Mouse (Mus musculus): Measurements from ENCODE around the gene Card9. TPM values are rescaled to one million over a fixed set of nuclear protein-coding genes. Genes with fewer than 3 reads are reported as not detected.

The Card9 gene
- total RNA-seq (2014; rRNA removed; ENCODE audit: low replicate concordance) = 1.5 TPM in 1 of 2 replicates, not detected in the other
- 0.18 and 0.31 TPM in 2 replicates for polyA plus RNA-seq (2015; fragmentation: Nextera tagmentation; extraction: Ambion mirVana)

DNA sequence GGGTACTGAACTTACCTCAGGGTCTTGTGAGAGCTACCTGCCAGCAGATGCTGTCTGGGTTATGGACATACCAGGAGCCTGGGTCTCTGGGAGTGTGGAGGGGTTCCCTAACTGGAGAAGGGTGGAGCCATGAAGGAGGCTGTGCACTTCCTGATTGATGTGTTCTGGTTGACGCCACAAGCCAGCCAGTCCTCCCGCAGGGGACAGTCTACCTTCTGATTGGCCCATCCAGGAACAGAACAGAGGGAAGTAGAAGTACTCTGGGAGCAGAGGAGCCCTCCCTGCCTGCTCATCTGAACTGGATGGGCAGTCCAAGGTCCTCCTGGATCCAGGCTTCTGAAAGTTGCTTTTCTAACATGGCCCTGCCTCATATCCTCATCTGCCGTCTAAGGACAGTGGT, at the start of gene Card9:
TSS of gene Card9 (minus strand) at position 147 of the 400 bp plus-strand sequence.
- Histone ChIP-seq H3K4me1 (ENCODE audit: control insufficient read depth, insufficient read depth) (peaks cover 12% of the 10 kb centered on the region), H3K27ac (ENCODE audit: low read depth) (peak within 1 kb of the TSS; percentile 22), H3K9me3 (replicated peaks; ENCODE audit: control insufficient read depth, low read length) (no peaks in the 10 kb centered on the region), H3K27me3 (ENCODE audit: control insufficient read depth, insufficient read depth, low read length) (no peaks in the 10 kb centered on the region), H3K4me2 (ENCODE audit: low read depth, low read length) (no peak within 1 kb of the TSS), H3K36me3 (replicated peaks; ENCODE audit: control insufficient read depth, insufficient read depth, low read length) (peaks cover 15% of the 10 kb centered on the region), H3K9ac (replicated peaks; ENCODE audit: low read depth, low read length) (no peak within 1 kb of the TSS), H3K4me3 (ENCODE audit: low read depth, low read length) (no peak within 1 kb of the TSS)
- TF ChIP-seq EP300 (IDR thresholded peaks at IDR 0.05; ENCODE audit: low read depth) = no peak
- ATAC-seq (ENCODE audit: insufficient read depth, low read depth) (no peak), DNase-seq (ENCODE audit: low spot score) (no peak)
- 53% methylated on average over 3 of the region's 3 CpGs for WGBS

GRCm38 (mm10) chr2:26410091-26410490, 49.4 kb upstream of the Card9 start:
- H3K27ac ChIP-seq (ENCODE audit: low read depth) = no peak overlapping the region
- H3K4me2 ChIP-seq (ENCODE audit: low read depth, low read length) = no peak overlapping the region
- no peaks in the 10 kb centered on the region for H3K9me3 ChIP-seq (replicated peaks; ENCODE audit: control insufficient read depth, low read length)
- H3K36me3 ChIP-seq (replicated peaks; ENCODE audit: control insufficient read depth, insufficient read depth, low read length) = peaks cover 46% of the 10 kb centered on the region
- H3K4me3 ChIP-seq (ENCODE audit: low read depth, low read length) = no peak overlapping the region
- DNase-seq (ENCODE audit: low spot score) (no peak), ATAC-seq (ENCODE audit: insufficient read depth, low read depth) (no peak)
- 69% methylated on average over 5 of the region's 5 CpGs for WGBS
- peaks cover 22% of the 10 kb centered on the region for H3K4me1 ChIP-seq (ENCODE audit: control insufficient read depth, insufficient read depth)
- TF ChIP-seq EP300 (IDR thresholded peaks at IDR 0.05; ENCODE audit: low read depth) (no peak), CTCF (IDR thresholded peaks at IDR 0.05; ENCODE audit: low read depth) (no peak)
- H3K9ac ChIP-seq (replicated peaks; ENCODE audit: low read depth, low read length) = no peak overlapping the region
- H3K27me3 ChIP-seq (ENCODE audit: control insufficient read depth, insufficient read depth, low read length) = no peaks in the 10 kb centered on the region

GRCm38 (mm10) chr2:26409362-26409761, 48.6 kb upstream of the Card9 start:
- H3K36me3 ChIP-seq (replicated peaks; ENCODE audit: control insufficient read depth, insufficient read depth, low read length) = peaks cover 40% of the 10 kb centered on the region
- WGBS = 60% methylated on average over 3 of the region's 3 CpGs

DNA sequence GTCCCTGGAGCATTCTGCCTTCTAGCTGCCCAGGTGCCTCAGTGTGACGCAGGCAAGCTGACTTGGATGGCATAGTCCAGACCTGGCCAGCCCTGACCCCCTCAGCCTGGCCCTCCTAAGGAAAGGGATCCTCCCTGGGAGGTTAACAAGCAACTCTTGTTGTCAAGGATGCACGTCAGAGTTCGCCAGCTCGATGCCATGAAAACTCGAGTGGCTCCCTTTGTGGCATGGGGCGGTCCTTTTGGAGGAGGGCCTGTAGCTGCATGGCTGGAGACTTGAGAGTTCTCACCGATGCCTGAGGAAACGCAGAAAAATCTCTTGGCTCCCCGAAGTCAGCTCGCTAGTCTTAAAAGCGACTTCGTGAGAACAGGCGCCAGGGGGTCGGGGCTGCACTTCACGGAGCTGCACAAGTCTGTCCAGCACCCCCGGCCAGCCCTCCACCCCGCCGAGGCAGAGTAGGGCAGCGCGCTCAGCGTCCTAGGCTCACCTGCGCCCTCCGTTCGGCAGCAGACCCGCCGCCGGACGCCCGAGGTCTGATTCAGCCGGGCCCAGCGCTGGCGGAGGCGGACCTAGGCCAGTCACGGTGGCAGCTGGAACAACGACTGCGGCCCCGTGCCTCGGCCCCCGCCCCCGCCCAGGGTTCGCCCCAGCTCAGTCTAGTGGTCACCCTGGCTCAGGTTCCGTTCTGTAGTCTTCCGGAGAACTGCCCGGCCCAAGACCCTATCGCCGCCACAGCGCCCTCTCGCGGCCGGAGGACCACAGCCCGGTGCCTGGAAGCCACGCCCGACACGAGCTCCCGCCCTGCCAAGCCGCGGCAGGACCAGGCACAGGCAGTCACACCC, 48.0 kb upstream of the Card9 start, which contains the start of gene Inpp5e:
TSS of gene Inpp5e (minus strand) at position 689 of the 842 bp plus-strand sequence.
- DNase-seq (ENCODE audit: low spot score) (peak; percentile 90), ATAC-seq (ENCODE audit: insufficient read depth, low read depth) (peak; percentile 93)
- no peaks in the 10 kb centered on the region for H3K9me3 ChIP-seq (replicated peaks; ENCODE audit: control insufficient read depth, low read length)
- peak within 1 kb of the TSS; percentile 83 for H3K9ac ChIP-seq (replicated peaks; ENCODE audit: low read depth, low read length)
- H3K27me3 ChIP-seq (ENCODE audit: control insufficient read depth, insufficient read depth, low read length) = no peaks in the 10 kb centered on the region
- H3K36me3 ChIP-seq (replicated peaks; ENCODE audit: control insufficient read depth, insufficient read depth, low read length) = peaks cover 34% of the 10 kb centered on the region
- H3K4me3 ChIP-seq (ENCODE audit: low read depth, low read length) = peak within 1 kb of the TSS; percentile 71
- peak within 1 kb of the TSS; percentile 80 for H3K4me2 ChIP-seq (ENCODE audit: low read depth, low read length)
- under 1% methylated on average over 49 of the region's 57 CpGs for WGBS
- peak; percentile 88 for TF ChIP-seq EP300 (IDR thresholded peaks at IDR 0.05; ENCODE audit: low read depth)
- peak; percentile 96 for TF ChIP-seq CTCF (IDR thresholded peaks at IDR 0.05; ENCODE audit: low read depth)
- H3K27ac ChIP-seq (ENCODE audit: low read depth) = peak within 1 kb of the TSS; percentile 69
- H3K4me1 ChIP-seq (ENCODE audit: control insufficient read depth, insufficient read depth) = peaks cover 22% of the 10 kb centered on the region

More at GRCm38 (mm10) chr2:26409362-26409761, 48.6 kb upstream of the Card9 start:
- no peaks in the 10 kb centered on the region for H3K27me3 ChIP-seq (ENCODE audit: control insufficient read depth, insufficient read depth, low read length)
- ATAC-seq (ENCODE audit: insufficient read depth, low read depth) (no peak), DNase-seq (ENCODE audit: low spot score) (no peak)
- TF ChIP-seq EP300 (IDR thresholded peaks at IDR 0.05; ENCODE audit: low read depth) (no peak), CTCF (IDR thresholded peaks at IDR 0.05; ENCODE audit: low read depth) (no peak)
- H3K4me1 ChIP-seq (ENCODE audit: control insufficient read depth, insufficient read depth) = peaks cover 22% of the 10 kb centered on the region
- H3K9ac ChIP-seq (replicated peaks; ENCODE audit: low read depth, low read length) = 0 out of 2 replicates have a peak overlapping the region, but pooled peaks have one; percentile 83
- no peaks in the 10 kb centered on the region for H3K9me3 ChIP-seq (replicated peaks; ENCODE audit: control insufficient read depth, low read length)
- H3K4me3 ChIP-seq (ENCODE audit: low read depth, low read length) = peak overlapping the region; percentile 71
- H3K27ac ChIP-seq (ENCODE audit: low read depth) = no peak overlapping the region
- peak overlapping the region; percentile 80 for H3K4me2 ChIP-seq (ENCODE audit: low read depth, low read length)

GRCm38 (mm10) chr2:26403306-26403705, 42.6 kb upstream of the Card9 start:
- WGBS = 67% methylated on average over 8 of the region's 8 CpGs
- Histone ChIP-seq H3K4me2 (ENCODE audit: low read depth, low read length) (no peak overlapping the region), H3K9ac (replicated peaks; ENCODE audit: low read depth, low read length) (no peak overlapping the region), H3K4me1 (ENCODE audit: control insufficient read depth, insufficient read depth) (peaks cover 20% of the 10 kb centered on the region), H3K27me3 (ENCODE audit: control insufficient read depth, insufficient read depth, low read length) (no peaks in the 10 kb centered on the region), H3K27ac (ENCODE audit: low read depth) (no peak overlapping the region), H3K4me3 (ENCODE audit: low read depth, low read length) (no peak overlapping the region), H3K36me3 (replicated peaks; ENCODE audit: control insufficient read depth, insufficient read depth, low read length) (peaks cover 38% of the 10 kb centered on the region), H3K9me3 (replicated peaks; ENCODE audit: control insufficient read depth, low read length) (no peaks in the 10 kb centered on the region)
- no peak for ATAC-seq (ENCODE audit: insufficient read depth, low read depth)
- TF ChIP-seq CTCF (IDR thresholded peaks at IDR 0.05; ENCODE audit: low read depth) = no peak
- no peak for TF ChIP-seq EP300 (IDR thresholded peaks at IDR 0.05; ENCODE audit: low read depth)
- DNase-seq (ENCODE audit: low spot score) = no peak

Measured in heart, postnatal 0 days (tissue).